Mouse (Mus musculus): ENCODE results near the gene Traf5. TPM values are rescaled to one million over a fixed set of nuclear protein-coding genes. Genes with fewer than 3 reads are reported as not detected.

The Traf5 gene
- total RNA-seq, 1 experiment: 2.1 TPM

GRCm38 (mm10) chr1:192103176-192103575 is 10.8 kb upstream of the Traf5 start:
- no peak for DNase-seq (ENCODE audit: low read depth, low spot score)
- no peaks in the 10 kb centered on the region for H3K9me3 ChIP-seq (ENCODE audit: control insufficient read depth, insufficient read depth, low read depth, low read length)

GRCm38 (mm10) chr1:192101359-192101758 is 9.0 kb upstream of the Traf5 start:
- Histone ChIP-seq H3K9ac (ENCODE audit: insufficient read depth, low read depth, low read length, poor library complexity, severe bottlenecking) (no peak overlapping the region), H3K36me3 (ENCODE audit: control insufficient read depth, insufficient read depth, low read length, poor library complexity, severe bottlenecking) (peaks cover 2% of the 10 kb centered on the region; the same call in 1 of the 2 replicates), H3K27ac (ENCODE audit: insufficient read depth, low read depth, low read length, poor library complexity, severe bottlenecking) (no peak overlapping the region), H3K4me3 (ENCODE audit: insufficient read depth in 1 of 2, low read depth in 1 of 2, low read length in 2 of 2, poor library complexity in 1 of 2, severe bottlenecking in 1 of 2) (no peak overlapping the region), H3K4me1 (ENCODE audit: control insufficient read depth in 2 of 2, insufficient read depth in 2 of 2, low read length in 2 of 2, poor library complexity in 1 of 2) (peaks cover 2 to 5% of the 10 kb centered on the region in 2 experiments; a peak in 2 of 4 replicates), H3K9me3 (ENCODE audit: control insufficient read depth, insufficient read depth, low read depth, low read length) (no peaks in the 10 kb centered on the region)
- TF ChIP-seq ZC3H11A (IDR thresholded peaks at IDR 0.05; ENCODE audit: borderline replicate concordance, low read depth, low read length) (no peak), ZNF384 (IDR thresholded peaks at IDR 0.05; ENCODE audit: low read depth, low read length) (no peak), CHD2 (IDR thresholded peaks at IDR 0.05; ENCODE audit: low read depth, low read length) (no peak), HCFC1 (IDR thresholded peaks at IDR 0.05; ENCODE audit: borderline replicate concordance, insufficient read depth, low read length) (no peak), MAFK (IDR thresholded peaks at IDR 0.05; ENCODE audit: insufficient read depth, low read depth, low read length) (no peak)
- in situ Hi-C loops (cut with MboI; ENCODE audit: low sequenced_read_pairs in 2 of 2, unreplicated experiment in 2 of 2): no loop called here
- DNase-seq (ENCODE audit: low read depth, low spot score): peak; percentile 26

More at GRCm38 (mm10) chr1:192103176-192103575, 10.8 kb upstream of the Traf5 start:
- H3K9ac ChIP-seq (ENCODE audit: insufficient read depth, low read depth, low read length, poor library complexity, severe bottlenecking): no peak overlapping the region
- no peak overlapping the region for H3K4me3 ChIP-seq (ENCODE audit: insufficient read depth in 1 of 2, low read depth in 1 of 2, low read length in 2 of 2, poor library complexity in 1 of 2, severe bottlenecking in 1 of 2)
- in situ Hi-C loops (cut with MboI; ENCODE audit: low sequenced_read_pairs in 2 of 2, unreplicated experiment in 2 of 2): no loop called here
- peaks cover 2 to 5% of the 10 kb centered on the region in 2 experiments; a peak in 2 of 4 replicates for H3K4me1 ChIP-seq (ENCODE audit: control insufficient read depth in 2 of 2, insufficient read depth in 2 of 2, low read length in 2 of 2, poor library complexity in 1 of 2)
- no peak for TF ChIP-seq MAFK (IDR thresholded peaks at IDR 0.05; ENCODE audit: insufficient read depth, low read depth, low read length)
- TF ChIP-seq ZNF384 (IDR thresholded peaks at IDR 0.05; ENCODE audit: low read depth, low read length): no peak
- TF ChIP-seq HCFC1 (IDR thresholded peaks at IDR 0.05; ENCODE audit: borderline replicate concordance, insufficient read depth, low read length): no peak
- TF ChIP-seq CHD2 (IDR thresholded peaks at IDR 0.05; ENCODE audit: low read depth, low read length): no peak
- H3K27ac ChIP-seq (ENCODE audit: insufficient read depth, low read depth, low read length, poor library complexity, severe bottlenecking): no peak overlapping the region
- peaks cover 2% of the 10 kb centered on the region; the same call in 1 of the 2 replicates for H3K36me3 ChIP-seq (ENCODE audit: control insufficient read depth, insufficient read depth, low read length, poor library complexity, severe bottlenecking)

GRCm38 (mm10) chr1:192100742-192101141 is 8.4 kb upstream of the Traf5 start:
- Histone ChIP-seq H3K4me3 (ENCODE audit: insufficient read depth in 1 of 2, low read depth in 1 of 2, low read length in 2 of 2, poor library complexity in 1 of 2, severe bottlenecking in 1 of 2) (peak overlapping the region; percentile 8 to 26; a peak in 2 of 4 replicates), H3K4me1 (ENCODE audit: control insufficient read depth in 2 of 2, insufficient read depth in 2 of 2, low read length in 2 of 2, poor library complexity in 1 of 2) (peaks cover 2 to 5% of the 10 kb centered on the region in 2 experiments; a peak in 2 of 4 replicates), H3K9me3 (ENCODE audit: control insufficient read depth, insufficient read depth, low read depth, low read length) (no peaks in the 10 kb centered on the region), H3K9ac (ENCODE audit: insufficient read depth, low read depth, low read length, poor library complexity, severe bottlenecking) (peak overlapping the region; percentile 9; the same call in 1 of the 2 replicates), H3K27ac (ENCODE audit: insufficient read depth, low read depth, low read length, poor library complexity, severe bottlenecking) (no peak overlapping the region; the same call in 1 of the 2 replicates), H3K36me3 (ENCODE audit: control insufficient read depth, insufficient read depth, low read length, poor library complexity, severe bottlenecking) (peaks cover 2% of the 10 kb centered on the region; the same call in 1 of the 2 replicates)
- no peak for TF ChIP-seq HCFC1 (IDR thresholded peaks at IDR 0.05; ENCODE audit: borderline replicate concordance, insufficient read depth, low read length)
- TF ChIP-seq CHD2 (IDR thresholded peaks at IDR 0.05; ENCODE audit: low read depth, low read length): no peak
- TF ChIP-seq ZNF384 (IDR thresholded peaks at IDR 0.05; ENCODE audit: low read depth, low read length): no peak
- no peak for TF ChIP-seq MAFK (IDR thresholded peaks at IDR 0.05; ENCODE audit: insufficient read depth, low read depth, low read length)
- no peak for TF ChIP-seq ZC3H11A (IDR thresholded peaks at IDR 0.05; ENCODE audit: borderline replicate concordance, low read depth, low read length)
- DNase-seq (ENCODE audit: low read depth, low spot score): peak; percentile 6
- in situ Hi-C loops (cut with MboI; ENCODE audit: low sequenced_read_pairs in 2 of 2, unreplicated experiment in 2 of 2): no loop called here

- no peak for DNase-seq (ENCODE audit: low read depth, low spot score)
- H3K36me3 ChIP-seq (ENCODE audit: control insufficient read depth, insufficient read depth, low read length, poor library complexity, severe bottlenecking): peaks cover 2% of the 10 kb centered on the region; the same call in 1 of the 2 replicates
- in situ Hi-C loops (cut with MboI; ENCODE audit: low sequenced_read_pairs in 2 of 2, unreplicated experiment in 2 of 2): no loop called here
- no peaks in the 10 kb centered on the region for H3K9me3 ChIP-seq (ENCODE audit: control insufficient read depth, insufficient read depth, low read depth, low read length)
- H3K4me1 ChIP-seq (ENCODE audit: control insufficient read depth in 2 of 2, insufficient read depth in 2 of 2, low read length in 2 of 2, poor library complexity in 1 of 2): peaks cover 1 to 2% of the 10 kb centered on the region in 2 experiments; a peak in 2 of 4 replicates
- TF ChIP-seq MAFK (IDR thresholded peaks at IDR 0.05; ENCODE audit: insufficient read depth, low read depth, low read length) (no peak), ZC3H11A (IDR thresholded peaks at IDR 0.05; ENCODE audit: borderline replicate concordance, low read depth, low read length) (no peak), CHD2 (IDR thresholded peaks at IDR 0.05; ENCODE audit: low read depth, low read length) (no peak), ZNF384 (IDR thresholded peaks at IDR 0.05; ENCODE audit: low read depth, low read length) (no peak)
- H3K27ac ChIP-seq (ENCODE audit: insufficient read depth, low read depth, low read length, poor library complexity, severe bottlenecking): no peak overlapping the region
- no peak overlapping the region for H3K4me3 ChIP-seq (ENCODE audit: insufficient read depth in 1 of 2, low read depth in 1 of 2, low read length in 2 of 2, poor library complexity in 1 of 2, severe bottlenecking in 1 of 2)
- H3K9ac ChIP-seq (ENCODE audit: insufficient read depth, low read depth, low read length, poor library complexity, severe bottlenecking): no peak overlapping the region
Observed at GRCm38 (mm10) chr1:192095626-192096025, 3.3 kb upstream of the Traf5 start.
